Mouse (Mus musculus): ENCODE results near the gene Nectin1.

DNA sequence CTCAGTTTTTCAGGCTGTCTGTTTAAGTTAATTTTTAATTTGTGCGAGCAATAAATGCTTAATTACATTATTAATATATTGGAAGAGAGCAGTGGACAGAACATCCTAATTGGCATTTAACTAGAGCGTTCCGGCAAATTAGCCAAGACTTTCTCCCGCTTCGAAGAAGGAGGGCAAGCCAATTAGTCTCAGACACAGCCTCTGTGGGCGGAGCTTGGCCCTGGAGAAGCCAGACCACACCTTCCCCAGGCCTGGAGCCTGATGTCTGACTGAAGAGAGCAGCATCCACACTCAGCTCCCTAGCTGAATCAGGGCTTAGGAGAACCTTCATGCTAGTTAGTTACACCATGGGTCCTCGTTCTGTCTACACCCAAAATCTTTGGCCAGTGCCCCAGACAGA is 64.8 kb downstream of the Nectin1 start:
- no peak for TF ChIP-seq EP300 (IDR thresholded peaks at IDR 0.05)
- no peak for TF ChIP-seq CTCF (IDR thresholded peaks at IDR 0.05)
